Mouse (Mus musculus): ENCODE data around the gene Cachd1.

Gene Cachd1

DNA sequence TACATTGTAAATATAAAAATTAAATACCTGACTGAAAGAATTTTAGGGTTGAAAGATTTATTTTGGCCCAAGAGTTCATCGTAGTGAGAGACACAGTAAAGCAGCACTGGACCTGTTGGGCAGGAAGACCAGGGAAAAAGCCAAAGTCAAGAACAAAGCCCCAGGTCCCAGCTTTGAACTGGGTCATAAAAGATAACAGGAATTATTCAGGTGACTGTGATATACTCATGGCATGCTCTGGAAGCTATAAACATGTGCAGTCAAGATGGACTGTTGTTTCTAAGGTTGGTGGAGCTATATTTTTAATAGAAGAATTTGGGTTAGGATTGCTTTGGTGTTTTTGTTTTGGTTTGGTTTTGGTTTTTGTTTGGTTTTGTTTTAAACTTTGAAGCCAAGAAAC lies 148.7 kb downstream of the Cachd1 start:
- no peak for DNase-seq

GRCm38 (mm10) chr4:100926608-100927007 lies 150.1 kb downstream of the Cachd1 start:
- peak in 1 of 2 experiments; percentile 12 for DNase-seq

GRCm38 (mm10) chr4:100927059-100927458 lies 150.6 kb downstream of the Cachd1 start:
- peak in 1 of 2 experiments; percentile 1 for DNase-seq

DNA sequence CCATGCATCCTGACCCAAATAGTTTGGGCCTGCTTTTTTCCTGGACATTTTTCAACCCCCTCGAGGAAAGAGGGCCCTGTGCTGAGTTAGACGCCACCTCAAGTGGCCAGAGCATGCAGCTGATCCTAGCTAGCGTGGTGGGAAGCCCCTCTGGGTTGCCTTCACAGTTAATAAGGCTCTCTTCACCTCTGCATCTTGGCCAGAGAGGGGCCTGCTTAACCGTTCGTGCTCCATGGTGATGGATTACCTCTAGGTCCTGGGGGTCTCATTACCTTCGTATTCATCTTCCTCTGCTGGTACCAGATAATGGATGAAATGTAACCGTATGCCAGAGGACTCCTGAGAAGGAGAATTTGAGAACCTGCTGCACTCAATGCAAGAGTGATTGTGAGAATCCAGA lies 167.2 kb downstream of the Cachd1 start:
- peak in 1 of 2 experiments; percentile 32 for DNase-seq

- DNase-seq: peak in 1 of 2 experiments; percentile 36
These were observed 167.8 kb downstream of the Cachd1 start for GRCm38 (mm10) chr4:100944276-100944675.

- DNase-seq: peak in 1 of 2 experiments; percentile 17
These were observed 168.9 kb downstream of the Cachd1 start for GRCm38 (mm10) chr4:100945171-100945899.

- DNase-seq: peak; percentile 9 to 35
These were observed 172.3 kb downstream of the Cachd1 start for GRCm38 (mm10) chr4:100948494-100949425.

- DNase-seq: peak in 1 of 2 experiments; percentile 34
These were observed 173.8 kb downstream of the Cachd1 start for GRCm38 (mm10) chr4:100950316-100950715.

- peak in 1 of 2 experiments; percentile 19 for DNase-seq
These were observed 175.4 kb downstream of the Cachd1 start for GRCm38 (mm10) chr4:100951876-100952275.

DNA sequence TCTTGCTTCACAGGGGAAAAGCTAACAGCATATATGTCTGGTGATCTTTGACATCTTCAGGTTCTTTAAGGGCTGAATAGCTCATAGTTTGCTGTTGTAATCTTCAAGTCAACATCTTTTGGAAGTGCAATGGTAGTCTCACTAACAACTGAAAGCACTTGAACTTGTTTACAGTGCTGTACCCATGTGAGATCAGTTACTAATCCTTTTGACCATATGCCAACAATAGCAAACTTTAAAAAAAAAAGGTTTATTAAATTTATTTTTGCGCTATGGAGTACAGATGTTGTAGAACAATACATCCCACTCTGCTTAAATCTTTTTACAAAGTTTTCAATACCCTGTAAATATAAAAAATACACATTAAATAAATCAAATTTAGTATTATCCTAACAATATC lies 186.9 kb downstream of the Cachd1 start:
- no peak for DNase-seq

- DNase-seq: no peak
These were observed 187.3 kb downstream of the Cachd1 start for GRCm38 (mm10) chr4:100963796-100964195.

GRCm38 (mm10) chr4:100967703-100968392 lies 191.4 kb downstream of the Cachd1 start:
- no peak for DNase-seq

DNA sequence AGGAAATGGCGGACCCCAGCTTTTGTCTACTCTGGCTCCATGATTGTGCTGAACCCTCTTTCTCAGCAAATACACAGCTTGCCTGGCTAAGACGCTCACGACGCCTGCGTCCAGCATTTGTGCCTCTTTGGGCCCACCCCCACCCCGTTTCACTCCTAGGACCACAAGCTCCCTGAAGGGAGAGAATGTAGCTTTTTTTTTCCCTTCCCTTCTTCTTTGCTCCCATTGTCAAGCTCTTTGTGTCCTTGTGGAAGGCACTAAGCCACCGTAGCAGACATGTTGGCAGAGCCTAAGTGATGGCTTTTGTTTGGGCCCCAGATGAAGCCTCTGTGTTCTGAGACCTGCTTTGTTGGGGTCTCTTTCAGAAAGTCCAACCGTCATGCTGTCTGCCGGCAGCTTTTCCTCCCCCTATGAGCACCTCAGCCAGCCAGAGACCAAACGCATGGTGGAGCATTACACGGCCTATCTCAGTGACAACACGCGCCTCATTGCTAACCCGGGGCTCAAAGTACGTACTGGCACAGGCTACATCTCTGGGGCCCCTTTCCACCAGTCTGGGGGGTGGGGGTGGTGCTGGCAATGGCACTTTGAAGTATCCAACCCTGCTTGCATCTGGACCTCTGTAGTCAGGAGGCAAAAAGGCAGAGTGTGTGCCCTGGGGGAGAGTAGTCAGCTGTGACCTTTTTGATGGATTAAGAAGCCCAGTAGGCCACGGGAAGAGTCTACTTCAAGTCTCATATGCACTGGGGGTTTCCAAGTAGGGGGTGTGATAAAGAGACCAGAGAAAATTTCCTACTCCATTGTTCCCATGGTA lies 197.4 kb downstream of the Cachd1 start:
- DNase-seq: no peak

- no peak for DNase-seq
These were observed 198.1 kb downstream of the Cachd1 start for GRCm38 (mm10) chr4:100974455-100975035.

DNA sequence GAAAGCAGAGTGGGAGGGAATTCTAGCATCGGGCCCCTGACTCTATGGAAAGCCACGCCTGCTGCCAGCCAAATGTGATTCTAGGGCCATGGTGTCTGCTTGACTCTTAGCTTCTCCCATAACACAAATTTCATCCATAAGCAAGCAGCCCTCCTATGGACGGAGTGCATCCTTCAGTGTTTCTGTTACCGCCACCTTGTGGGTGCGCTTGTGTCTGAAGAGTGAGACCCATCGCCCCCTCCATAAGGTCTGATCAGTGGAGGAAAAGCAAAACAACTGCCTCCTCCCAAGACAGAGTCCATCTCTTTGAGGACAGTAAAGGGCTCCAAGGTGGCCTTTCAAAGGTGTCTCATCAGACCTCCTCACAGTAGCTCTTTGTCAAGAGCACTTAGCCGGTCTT lies 201.0 kb downstream of the Cachd1 start:
- DNase-seq: peak in 1 of 2 experiments; percentile 24

DNA sequence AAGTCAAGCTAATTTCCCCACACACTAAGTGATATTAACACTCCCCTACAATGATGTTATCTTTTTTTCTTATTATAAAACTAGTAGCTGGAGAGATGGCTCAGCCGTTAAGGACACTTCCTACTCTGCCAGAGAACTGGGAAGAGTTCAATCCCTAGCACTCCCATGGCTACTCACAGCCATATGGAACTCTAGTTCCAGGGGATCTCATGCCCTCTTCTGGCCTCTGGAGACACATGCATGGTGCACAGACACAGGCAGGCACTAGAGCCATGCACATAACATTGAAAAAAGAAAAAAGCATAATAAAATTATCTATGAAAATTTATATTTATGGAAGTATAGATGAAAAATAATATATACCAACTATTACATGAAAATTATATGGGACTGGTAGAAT lies 210.7 kb downstream of the Cachd1 start:
- DNase-seq: peak in 1 of 2 experiments; percentile 23

- peak; percentile 26 to 35 for DNase-seq
These were observed 211.8 kb downstream of the Cachd1 start for GRCm38 (mm10) chr4:100988231-100988799.

DNA sequence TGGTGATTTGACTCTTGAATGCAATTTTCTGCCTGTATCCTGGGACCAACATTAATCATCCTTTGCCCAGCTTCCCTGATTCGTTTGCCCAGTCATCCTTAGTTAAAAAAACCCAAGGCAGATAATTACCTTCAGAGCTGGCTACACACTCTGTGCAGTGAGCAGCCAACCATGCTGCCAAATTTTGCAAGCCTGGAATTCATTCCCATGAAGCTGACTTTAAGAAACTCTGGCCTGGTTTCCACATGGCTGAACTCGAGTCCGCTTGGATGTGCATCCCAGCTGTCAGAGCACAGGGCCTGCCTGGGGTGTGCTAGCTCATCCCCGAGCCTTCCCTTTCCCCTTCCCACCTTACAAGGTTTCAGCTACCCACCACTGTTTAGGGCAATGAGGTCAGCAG lies 214.5 kb downstream of the Cachd1 start:
- DNase-seq: peak; percentile 67 to 76

DNA sequence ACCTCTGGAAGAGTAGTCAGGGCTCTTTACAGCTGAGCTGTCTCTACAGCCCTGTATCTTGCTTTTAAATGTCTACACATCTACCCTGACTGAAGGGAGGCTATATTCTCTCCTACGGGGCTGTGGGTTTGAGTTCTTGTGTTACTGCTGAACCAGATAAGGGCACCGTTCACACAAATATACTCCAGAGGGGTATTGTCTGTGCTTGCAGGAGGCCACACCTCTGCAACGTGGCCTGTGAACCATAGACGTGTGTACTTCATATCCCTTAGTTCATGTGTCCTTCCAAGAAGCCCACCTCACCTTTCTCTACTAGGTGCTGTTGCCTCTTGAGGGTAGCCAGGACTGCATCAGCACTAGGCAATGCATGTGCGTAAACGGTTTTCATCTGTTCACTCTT lies 215.6 kb downstream of the Cachd1 start:
- no peak for DNase-seq

DNA sequence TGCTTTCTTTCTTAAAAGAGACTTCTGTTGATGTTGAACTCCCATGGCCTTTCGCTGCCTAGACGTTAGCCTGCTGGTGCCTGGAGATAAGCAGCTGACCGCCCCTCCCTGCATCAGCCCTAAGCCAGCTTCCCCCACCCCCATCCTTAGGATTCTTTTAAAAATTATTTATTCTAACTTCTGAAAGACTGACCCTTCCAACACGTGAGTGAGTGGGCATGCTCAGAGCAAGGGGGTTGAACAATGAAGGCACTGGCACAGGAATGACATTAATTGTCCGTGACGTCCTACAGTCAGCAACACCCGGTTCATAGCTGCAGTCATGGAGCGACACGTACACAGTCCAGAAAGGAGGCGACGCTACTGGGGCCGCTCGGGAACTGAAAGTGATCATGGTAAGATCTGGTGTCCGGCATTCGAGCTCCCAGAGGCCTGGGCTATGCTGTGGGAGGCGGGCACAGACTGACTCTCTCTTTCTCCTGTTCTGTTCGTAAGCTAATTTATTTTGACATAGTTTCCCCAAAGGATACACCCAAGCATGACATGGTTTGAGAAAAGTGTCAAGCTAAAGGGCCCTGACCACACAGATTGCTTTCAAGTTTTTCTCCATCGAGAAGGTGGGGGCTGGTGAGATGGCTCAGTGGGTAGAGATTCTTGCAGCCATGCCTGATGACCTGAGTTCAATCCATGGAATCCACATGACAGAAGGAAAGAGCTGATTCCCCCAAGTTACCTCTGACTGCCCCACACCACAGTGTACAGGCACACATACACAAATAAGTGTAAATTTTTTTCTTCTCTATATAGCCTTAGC lies 218.2 kb downstream of the Cachd1 start:
- no peak for DNase-seq

All from kidney, postnatal 25 days (tissue).